Mouse (Mus musculus) monocyte, adult 2 months (primary cell): ENCODE measurements at regions not wholly inside any gene's neighbourhood (a gene's known extent, or its start where the extent isn't known, plus 50 kb on each side); places are given as distances from the start of the nearest gene placed in this dataset.
"Not testable (repeated sequence)": the region's sequence is repeated elsewhere in the genome, so short reads cannot be mapped to it uniquely, and the experiment has no call there.

Source experiments
- DNase-seq, 2 experiments: peaks; one replicate each; pipeline ENCODE4 v3.0.0; 2022; ENCODE audit warnings: low spot score in 2 of 2, low read depth in 1 of 2

DNA sequence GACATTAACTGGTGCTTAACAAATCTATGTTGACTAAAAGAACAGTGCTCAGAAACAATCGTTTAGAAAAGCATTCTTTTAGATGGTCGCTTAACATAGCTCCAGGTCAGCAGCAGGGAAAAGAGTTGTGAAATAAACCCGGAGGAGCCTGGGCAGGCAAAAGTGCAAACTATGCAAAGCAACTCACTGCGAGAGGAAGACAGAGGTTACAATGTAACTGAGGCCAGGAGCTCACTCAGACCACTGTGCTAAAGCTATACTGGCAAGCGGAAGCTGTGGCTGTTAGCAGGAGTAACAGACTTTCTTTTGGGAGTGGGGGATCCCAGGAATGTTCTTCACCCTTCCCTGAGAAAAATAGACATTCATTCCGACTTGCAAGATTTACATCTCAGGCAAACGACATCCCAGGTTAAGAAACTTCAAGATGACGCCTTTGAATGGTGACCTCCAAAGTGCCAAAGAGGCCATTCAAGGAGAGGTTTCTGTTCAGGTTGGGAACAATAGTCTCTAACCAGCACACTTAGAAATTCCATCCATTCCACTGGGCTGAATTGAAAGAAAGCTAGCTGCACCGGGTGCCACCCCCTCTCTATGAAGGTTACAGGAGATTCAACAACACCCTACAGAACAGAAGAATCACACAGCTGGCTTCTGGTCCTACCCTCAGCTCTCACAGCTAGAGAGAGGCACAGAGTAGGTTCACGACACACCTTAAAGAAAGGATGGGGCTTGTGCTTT, 94.7 kb upstream of the Adgrl2 start:
- DNase-seq = no peak

GRCm38 (mm10) chr3:149083391-149083790, 93.0 kb upstream of the Adgrl2 start:
- DNase-seq = no peak

GRCm38 (mm10) chr3:149078881-149079280, 88.5 kb upstream of the Adgrl2 start:
- DNase-seq = no peak

DNA sequence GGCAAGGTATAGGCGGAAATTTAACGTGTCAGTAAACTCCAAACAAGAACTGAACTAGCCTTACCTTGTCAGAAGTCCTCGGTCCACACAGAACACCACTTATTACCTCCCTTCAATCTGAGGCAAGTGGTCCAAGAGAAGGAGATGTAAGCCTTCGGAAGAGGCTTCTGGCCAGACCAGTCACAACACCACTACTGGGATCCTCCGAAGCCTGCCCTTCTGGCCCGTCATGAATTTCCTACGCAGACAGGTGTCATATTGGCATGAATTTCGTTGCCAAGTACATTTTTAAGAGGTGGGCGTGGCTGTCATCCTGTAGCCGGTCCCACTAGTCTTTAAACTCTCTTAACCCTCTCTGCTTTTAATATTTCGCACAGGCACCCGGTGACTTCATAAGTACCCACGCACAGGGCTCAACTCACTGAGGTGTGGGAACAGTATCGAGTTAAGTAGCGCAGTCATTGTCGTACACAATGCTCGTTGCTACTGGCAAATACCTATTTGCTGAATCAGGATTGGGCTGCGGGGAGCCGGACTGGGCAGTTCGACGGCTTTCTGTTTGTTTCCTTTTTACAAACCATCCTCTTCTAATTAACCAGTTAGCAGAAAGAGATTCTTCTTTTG, 86.7 kb upstream of the Adgrl2 start:
- no peak for DNase-seq

GRCm38 (mm10) chr3:149075488-149075851, 85.1 kb upstream of the Adgrl2 start:
- DNase-seq = no peak

DNA sequence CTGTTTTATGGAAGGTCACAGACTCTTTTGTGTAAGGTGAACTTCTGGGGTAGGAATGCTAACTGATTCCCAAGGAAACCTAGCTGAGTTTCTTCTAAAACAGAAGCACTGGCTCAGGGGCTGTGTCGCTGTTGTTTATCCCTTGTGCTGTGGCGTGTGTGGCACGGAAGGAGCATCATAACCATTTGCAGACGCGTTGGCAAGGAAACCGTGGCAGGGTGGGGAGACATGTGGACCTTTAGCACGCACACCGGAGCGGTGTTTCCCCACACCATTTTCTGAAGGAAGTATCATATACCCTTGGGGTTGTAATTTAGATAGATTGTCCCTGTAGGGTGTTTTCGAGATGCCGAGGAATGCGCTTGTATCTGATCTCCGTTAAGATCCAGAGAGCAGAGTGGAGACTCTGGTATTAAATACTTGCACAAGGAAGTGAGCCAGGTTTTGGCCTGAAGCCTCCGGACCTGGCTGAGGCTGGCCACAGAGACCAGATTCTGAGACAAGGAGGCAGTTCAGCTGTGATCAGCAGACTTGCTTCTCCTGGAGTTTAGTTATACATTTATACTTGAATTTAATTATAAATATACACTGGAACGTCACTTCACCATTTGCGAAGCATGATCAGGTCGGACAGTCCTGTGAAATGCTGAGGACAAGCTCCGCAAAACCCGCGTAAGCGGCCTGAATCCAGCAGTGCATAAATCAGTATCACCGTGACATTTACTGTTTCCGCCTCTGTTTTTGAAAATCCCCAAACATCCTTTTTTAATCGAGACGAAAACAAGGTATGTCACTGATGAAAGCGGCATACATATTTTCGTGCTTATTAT, 84.5 kb upstream of the Adgrl2 start:
- no peak for DNase-seq

DNA sequence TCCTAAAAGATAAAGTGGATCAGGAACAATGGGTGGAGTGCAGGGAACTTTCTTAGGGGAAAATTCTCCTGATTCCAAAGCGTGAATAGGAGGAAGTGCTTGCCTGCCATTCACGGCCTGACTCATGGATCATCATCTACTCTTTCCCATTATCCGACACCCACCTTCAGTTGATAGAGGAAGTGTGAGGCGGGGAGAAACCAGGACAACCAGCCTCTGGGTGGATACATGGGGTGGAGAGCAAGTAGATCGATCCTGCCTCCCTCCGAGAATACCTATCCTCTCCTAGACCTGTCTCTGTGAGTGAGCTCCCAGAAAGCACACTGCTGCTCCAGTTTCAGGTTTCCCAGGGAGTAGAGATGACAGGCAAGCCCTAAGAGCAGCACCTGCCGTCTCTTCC, 79.8 kb upstream of the Adgrl2 start:
- no peak for DNase-seq

GRCm38 (mm10) chr3:149069436-149069835, 79.1 kb upstream of the Adgrl2 start:
- no peak for DNase-seq

GRCm38 (mm10) chr3:149068821-149069220, 78.5 kb upstream of the Adgrl2 start:
- no peak for DNase-seq

DNA sequence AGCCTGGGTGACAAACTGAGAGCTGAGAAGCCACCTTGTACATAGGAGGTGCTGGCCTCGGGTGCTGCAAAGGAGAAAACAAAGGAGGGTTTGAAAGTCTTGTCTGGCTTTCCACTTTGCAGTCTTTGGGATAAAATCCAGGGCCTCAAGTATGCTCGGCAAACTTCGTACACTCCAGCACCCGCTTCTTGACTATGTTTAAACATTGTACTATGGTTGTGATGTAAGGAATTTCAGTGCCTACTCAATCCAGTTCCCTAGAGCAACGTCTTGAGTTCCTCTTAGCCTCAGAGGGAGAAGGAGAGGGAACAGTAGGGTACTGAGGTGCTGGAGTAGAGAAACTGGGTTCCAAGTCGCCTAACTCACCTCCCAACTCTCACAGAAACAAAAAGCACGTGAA, 77.4 kb upstream of the Adgrl2 start:
- no peak for DNase-seq

- no peak for DNase-seq
These were observed 64.7 kb upstream of the Adgrl2 start for GRCm38 (mm10) chr3:149055077-149055476.

GRCm38 (mm10) chr3:149052295-149052902, 62.0 kb upstream of the Adgrl2 start:
- DNase-seq = not testable (repeated sequence)

DNA sequence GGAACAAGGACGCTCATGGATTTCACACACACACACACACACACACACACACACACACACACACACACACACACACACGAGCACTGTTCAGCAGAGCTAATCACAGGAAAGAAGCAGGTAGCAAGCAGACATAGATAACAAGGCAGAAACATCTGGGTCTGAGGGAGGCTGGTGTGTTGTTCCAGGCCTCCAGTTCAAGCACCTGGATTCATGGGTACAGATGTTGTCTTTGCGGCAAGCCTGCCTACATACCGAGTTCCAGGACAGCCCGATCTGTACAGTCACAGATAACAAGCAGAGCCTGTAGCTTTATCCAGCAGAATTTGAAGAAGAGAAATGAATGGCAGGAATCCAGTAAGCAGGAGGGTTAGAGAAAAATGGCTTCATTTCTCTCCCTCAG, 55.0 kb upstream of the Adgrl2 start:
- no peak for DNase-seq

DNA sequence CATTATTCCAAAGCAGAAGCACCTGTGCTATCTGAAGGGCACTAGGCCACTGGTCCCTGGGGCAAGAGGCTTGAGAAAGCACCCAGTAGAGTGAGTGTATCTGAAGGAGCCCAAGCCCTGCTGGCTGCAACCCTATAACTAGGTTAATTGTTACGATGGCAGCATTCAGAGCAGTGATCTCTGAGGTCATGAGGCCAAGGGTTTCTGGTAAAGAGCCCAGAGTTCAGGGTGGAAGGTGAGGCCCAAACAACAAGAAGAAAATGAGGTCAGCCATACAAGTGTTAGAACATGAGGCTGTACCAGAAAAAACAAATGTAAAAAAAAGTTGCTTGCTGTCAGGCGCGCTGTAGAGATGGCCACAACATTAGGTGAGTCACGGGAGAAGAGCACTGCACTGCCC, 53.5 kb upstream of the Adgrl2 start:
- no peak for DNase-seq

DNA sequence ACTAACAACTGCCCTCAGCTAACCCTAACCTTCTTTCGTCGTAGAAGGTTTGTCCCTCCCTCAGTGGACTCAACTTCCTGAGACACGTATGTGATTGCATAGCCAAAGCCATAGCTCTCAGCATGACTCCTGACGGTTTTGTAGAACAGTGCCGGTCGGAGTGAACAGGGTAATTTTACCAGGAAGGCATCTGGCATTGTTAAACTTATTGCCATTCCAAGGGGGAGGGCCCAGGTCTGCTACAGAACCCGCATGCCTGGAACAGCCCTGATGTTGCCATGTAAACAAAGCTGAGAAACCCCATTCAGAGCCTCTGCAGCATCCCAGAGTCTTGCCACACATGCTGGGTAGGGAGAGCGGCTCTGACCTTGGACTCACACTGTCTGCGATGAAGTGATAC, 52.2 kb upstream of the Adgrl2 start:
- DNase-seq = no peak

DNA sequence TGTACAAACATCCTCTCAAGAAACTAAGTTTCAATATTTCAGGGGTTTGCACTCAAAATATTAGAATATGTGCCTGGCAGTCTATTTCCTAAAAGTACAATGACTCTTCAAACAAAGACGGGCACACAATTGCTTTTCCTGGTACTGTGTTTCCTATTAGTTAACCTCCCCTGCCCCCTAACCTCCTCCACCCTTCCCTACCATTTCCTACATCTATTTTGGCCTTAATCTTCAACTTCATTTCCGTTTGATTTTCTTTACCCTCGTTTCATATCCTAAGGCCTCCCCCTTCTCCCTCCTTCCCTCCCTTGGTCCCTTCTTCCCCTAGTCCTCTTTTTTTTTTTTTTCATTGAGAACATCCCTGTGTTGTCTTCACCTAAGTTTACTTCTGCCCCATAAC, 50.8 kb upstream of the Adgrl2 start:
- DNase-seq = no peak
